Mouse (Mus musculus): ENCODE data around the gene OR5BS1P. TPM values are rescaled to one million over a fixed set of nuclear protein-coding genes. Genes with fewer than 3 reads are reported as not detected.
"Not testable (repeated sequence)": the region's sequence is repeated elsewhere in the genome, so short reads cannot be mapped to it uniquely, and the experiment has no call there.

OR5BS1P gene
- not detected in 2 replicates for polyA plus RNA-seq (2015; fragmentation: Nextera tagmentation; extraction: Ambion mirVana)

GRCm38 (mm10) chr15:98469596-98469995 is at the start of gene OR5BS1P:
OR5BS1P (plus strand) TSS chr15:98469896.
- H3K27ac ChIP-seq, result no peak within 1 kb of the TSS
- H3K4me1 ChIP-seq (replicated peaks), result no peaks in the 10 kb centered on the region
- no peak for ATAC-seq
- WGBS, result 88% methylated on average over 4 of the region's 4 CpGs
- H3K4me2 ChIP-seq (replicated peaks), result no peak within 1 kb of the TSS
- H3K36me3 ChIP-seq, result no peaks in the 10 kb centered on the region
- no peak within 1 kb of the TSS for H3K4me3 ChIP-seq (replicated peaks)
- no peak within 1 kb of the TSS for H3K9ac ChIP-seq (replicated peaks)
- H3K9me3 ChIP-seq, result 0 out of 2 replicates have a peak, but pooled peaks cover 2% of the 10 kb centered on the region
- no peaks in the 10 kb centered on the region for H3K27me3 ChIP-seq

DNA sequence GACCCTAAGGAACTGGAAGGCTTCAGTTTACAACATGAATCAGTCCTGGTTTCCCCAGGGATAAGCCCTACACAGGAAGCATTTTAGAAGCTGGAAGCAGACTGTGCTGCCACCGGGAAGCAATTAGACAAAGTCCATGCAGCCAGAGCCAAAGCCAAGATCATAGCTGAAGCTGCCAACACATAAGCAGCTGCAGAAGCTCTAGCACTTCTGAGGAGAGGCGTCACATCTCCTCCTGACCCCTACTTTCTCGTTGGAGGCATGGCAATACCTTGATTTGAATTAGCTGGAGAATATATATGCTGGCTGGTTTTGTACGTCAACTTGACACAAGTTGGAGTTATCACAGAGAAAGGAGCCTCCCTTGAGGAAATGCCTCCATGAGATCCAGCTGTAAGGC is 48.8 kb upstream of the OR5BS1P start:
- Histone ChIP-seq H3K4me2 (replicated peaks) (no peak overlapping the region), H3K4me3 (replicated peaks) (no peak overlapping the region), H3K9ac (replicated peaks) (no peak overlapping the region), H3K36me3 (no peaks in the 10 kb centered on the region), H3K9me3 (no peaks in the 10 kb centered on the region), H3K27me3 (no peaks in the 10 kb centered on the region), H3K27ac (no peak overlapping the region), H3K4me1 (replicated peaks) (peaks cover 14% of the 10 kb centered on the region)
- no peak for ATAC-seq
- WGBS, result 83% methylated on average over 4 of the region's 4 CpGs

DNA sequence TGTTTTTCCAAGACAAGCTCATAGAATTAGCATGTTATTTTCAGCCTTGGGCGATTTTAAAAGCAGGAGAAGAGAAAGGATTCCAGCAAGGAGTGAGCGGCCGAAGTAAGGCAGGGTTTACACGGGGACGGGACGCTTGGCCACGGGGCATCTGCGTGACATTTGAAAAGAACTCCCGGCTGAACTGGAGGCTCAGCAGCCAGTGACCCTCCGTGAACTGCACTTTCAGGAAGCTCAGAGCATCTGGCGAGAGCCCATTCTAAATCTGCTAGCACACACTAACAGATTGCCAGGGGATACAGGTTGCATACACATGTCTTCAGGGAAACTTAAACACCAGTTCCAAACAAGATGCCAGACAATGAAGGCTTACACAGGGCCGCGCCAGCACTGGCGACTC is 45.4 kb upstream of the OR5BS1P start:
- Histone ChIP-seq H3K27me3 (no peaks in the 10 kb centered on the region), H3K4me3 (replicated peaks) (no peak overlapping the region), H3K4me1 (replicated peaks) (peaks cover 14% of the 10 kb centered on the region), H3K9ac (replicated peaks) (no peak overlapping the region), H3K4me2 (replicated peaks) (no peak overlapping the region), H3K36me3 (no peaks in the 10 kb centered on the region), H3K27ac (no peak overlapping the region), H3K9me3 (no peaks in the 10 kb centered on the region)
- no peak for ATAC-seq
- WGBS, result 60% methylated on average over 14 of the region's 14 CpGs

DNA sequence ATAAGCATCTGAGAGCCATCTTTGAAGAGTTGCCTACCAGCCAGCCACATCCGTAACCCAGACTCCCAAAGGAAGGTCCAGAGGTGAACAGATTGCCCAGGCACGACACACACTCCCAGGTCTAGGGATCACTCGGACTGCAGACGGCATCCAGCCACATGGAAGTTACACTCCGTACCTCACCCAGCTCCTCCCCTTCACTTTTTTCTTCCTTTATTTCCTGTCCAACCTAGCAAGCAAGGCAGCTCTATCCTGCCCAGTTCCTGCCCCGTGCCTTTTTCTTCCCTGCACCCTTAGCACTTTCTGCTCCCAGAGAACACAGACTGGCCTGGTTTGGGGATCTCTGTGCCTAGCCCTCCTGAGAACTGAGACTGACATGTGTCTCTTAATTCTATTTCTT is 44.9 kb upstream of the OR5BS1P start:
- H3K4me2 ChIP-seq (replicated peaks), result no peak overlapping the region
- H3K4me3 ChIP-seq (replicated peaks), result no peak overlapping the region
- 65% methylated on average over 6 of the region's 6 CpGs for WGBS
- no peak overlapping the region for H3K9ac ChIP-seq (replicated peaks)
- no peaks in the 10 kb centered on the region for H3K27me3 ChIP-seq
- peaks cover 14% of the 10 kb centered on the region for H3K4me1 ChIP-seq (replicated peaks)
- no peak for ATAC-seq
- H3K36me3 ChIP-seq, result no peaks in the 10 kb centered on the region
- no peak overlapping the region for H3K27ac ChIP-seq
- no peaks in the 10 kb centered on the region for H3K9me3 ChIP-seq

- Histone ChIP-seq H3K4me3 (replicated peaks) (no peak overlapping the region), H3K27me3 (no peaks in the 10 kb centered on the region), H3K9ac (replicated peaks) (no peak overlapping the region), H3K9me3 (no peaks in the 10 kb centered on the region), H3K36me3 (no peaks in the 10 kb centered on the region), H3K4me1 (replicated peaks) (peaks cover 14% of the 10 kb centered on the region), H3K27ac (no peak overlapping the region), H3K4me2 (replicated peaks) (no peak overlapping the region)
- WGBS, result 90% methylated on average over 7 of the region's 7 CpGs
- no peak for ATAC-seq
These were observed 44.5 kb upstream of the OR5BS1P start for GRCm38 (mm10) chr15:98425188-98425587.

DNA sequence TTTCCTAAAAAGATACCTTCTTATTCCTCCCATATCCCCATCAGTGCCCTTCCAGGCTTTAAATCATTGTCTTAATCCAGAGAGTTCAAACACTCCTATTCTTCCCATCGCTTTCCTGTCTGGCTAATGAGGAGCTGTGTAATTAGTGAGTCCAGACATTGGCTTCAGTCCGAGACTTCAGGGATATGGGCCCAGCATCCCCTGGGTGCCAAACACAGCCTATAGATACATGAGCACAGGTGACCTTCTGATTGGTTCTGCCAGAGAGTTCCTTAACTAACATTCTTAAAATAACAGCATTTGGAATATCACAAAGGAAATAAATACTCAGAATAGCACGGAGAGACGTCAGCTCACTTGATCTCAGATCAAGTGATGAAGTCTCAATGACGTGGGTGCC is 38.8 kb upstream of the OR5BS1P start, which contains the start of gene Olfr282:
TSS of gene Olfr282 (plus strand) at position 301 of the 400 bp plus-strand sequence.
- H3K27ac ChIP-seq; H3K4me1 ChIP-seq (replicated peaks); H3K4me2 ChIP-seq (replicated peaks); H3K9ac ChIP-seq (replicated peaks); H3K9me3 ChIP-seq; H3K4me3 ChIP-seq (replicated peaks); ATAC-seq; H3K27me3 ChIP-seq; H3K36me3 ChIP-seq: not testable (repeated sequence)
- 82% methylated on average over 5 of the region's 5 CpGs for WGBS

DNA sequence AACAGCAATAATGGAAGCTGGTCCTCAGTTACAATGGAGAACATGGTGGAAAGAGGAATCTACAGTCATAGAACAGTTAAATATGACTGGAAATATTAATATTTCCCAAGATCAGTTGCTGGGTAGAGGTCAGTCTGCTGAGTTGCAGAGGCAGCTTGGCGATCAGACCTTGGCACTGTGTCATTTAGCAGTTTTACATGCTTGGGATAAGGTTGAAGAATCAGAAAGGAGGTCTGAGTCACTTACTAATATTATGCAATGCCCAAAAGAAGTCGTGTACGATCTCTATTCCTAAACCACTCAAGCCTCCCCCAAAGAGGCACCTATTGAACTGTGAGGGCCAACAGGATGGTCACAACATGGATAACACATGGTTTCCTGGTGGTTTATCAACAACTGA is 25.1 kb upstream of the OR5BS1P start:
- H3K36me3 ChIP-seq, result no peaks in the 10 kb centered on the region
- H3K27me3 ChIP-seq, result no peaks in the 10 kb centered on the region
- H3K4me1 ChIP-seq (replicated peaks), result no peaks in the 10 kb centered on the region
- no peak overlapping the region for H3K9ac ChIP-seq (replicated peaks)
- H3K4me3 ChIP-seq (replicated peaks), result no peak overlapping the region
- H3K27ac ChIP-seq, result no peak overlapping the region
- no peak overlapping the region for H3K4me2 ChIP-seq (replicated peaks)
- no peaks in the 10 kb centered on the region for H3K9me3 ChIP-seq
- 89% methylated on average over 3 of the region's 3 CpGs for WGBS
- ATAC-seq, result no peak

DNA sequence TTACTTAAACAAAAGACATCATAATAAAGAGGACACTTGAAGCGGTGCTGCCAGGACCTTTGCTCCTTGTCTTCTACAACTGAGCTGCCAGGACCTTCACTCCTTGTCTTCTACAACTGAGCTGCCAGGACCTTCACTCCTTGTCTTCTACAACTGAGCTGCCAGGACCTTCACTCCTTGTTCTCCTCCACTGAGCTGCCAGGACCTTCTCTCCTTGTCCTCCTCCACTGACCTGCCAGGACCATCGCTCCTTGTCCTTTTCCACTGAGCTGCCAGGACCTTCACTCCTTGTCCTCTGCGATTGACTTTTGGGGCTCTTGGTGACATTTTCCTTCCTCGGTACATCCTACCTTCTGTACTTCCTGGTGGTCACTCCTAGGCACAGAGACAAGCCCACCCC is 21.2 kb upstream of the OR5BS1P start:
- WGBS, result 62% methylated on average over 4 of the region's 4 CpGs

DNA sequence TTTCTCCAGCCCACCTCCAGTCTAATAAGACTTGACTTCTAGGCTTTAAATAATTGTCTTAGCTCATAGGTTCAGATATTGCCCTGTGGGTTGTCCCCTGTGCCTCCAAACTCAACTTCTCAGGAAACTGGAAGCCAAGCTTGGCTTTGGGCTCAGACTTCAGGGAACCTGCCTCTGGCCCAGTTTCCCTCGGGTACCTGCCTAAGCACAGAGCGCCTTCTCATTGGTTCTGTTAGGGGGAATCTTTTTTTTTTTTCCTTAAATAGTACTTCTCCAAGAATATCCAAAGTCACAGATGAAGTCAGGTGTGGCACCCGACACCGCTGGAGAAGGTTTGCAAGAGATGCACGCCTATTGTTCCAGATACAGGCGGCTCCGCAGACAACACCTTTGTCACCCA is 17.4 kb upstream of the OR5BS1P start, which contains the start of gene Olfr281:
TSS of gene Olfr281 (plus strand) at position 301 of the 400 bp plus-strand sequence.
- Histone ChIP-seq H3K4me2 (replicated peaks) (no peak within 1 kb of the TSS), H3K9ac (replicated peaks) (no peak within 1 kb of the TSS), H3K4me3 (replicated peaks) (no peak within 1 kb of the TSS), H3K27ac (no peak within 1 kb of the TSS), H3K36me3 (no peaks in the 10 kb centered on the region), H3K9me3 (no peaks in the 10 kb centered on the region), H3K4me1 (replicated peaks) (no peaks in the 10 kb centered on the region), H3K27me3 (no peaks in the 10 kb centered on the region)
- no peak for ATAC-seq
- 88% methylated on average over 7 of the region's 7 CpGs for WGBS

More for the DNA sequence above, 21.2 kb upstream of the OR5BS1P start:
- no peak overlapping the region for H3K27ac ChIP-seq
- H3K9me3 ChIP-seq, result no peaks in the 10 kb centered on the region
- no peaks in the 10 kb centered on the region for H3K27me3 ChIP-seq
- H3K9ac ChIP-seq (replicated peaks), result no peak overlapping the region
- ATAC-seq, result no peak
- no peaks in the 10 kb centered on the region for H3K4me1 ChIP-seq (replicated peaks)
- no peak overlapping the region for H3K4me2 ChIP-seq (replicated peaks)
- no peak overlapping the region for H3K4me3 ChIP-seq (replicated peaks)
- no peaks in the 10 kb centered on the region for H3K36me3 ChIP-seq

DNA sequence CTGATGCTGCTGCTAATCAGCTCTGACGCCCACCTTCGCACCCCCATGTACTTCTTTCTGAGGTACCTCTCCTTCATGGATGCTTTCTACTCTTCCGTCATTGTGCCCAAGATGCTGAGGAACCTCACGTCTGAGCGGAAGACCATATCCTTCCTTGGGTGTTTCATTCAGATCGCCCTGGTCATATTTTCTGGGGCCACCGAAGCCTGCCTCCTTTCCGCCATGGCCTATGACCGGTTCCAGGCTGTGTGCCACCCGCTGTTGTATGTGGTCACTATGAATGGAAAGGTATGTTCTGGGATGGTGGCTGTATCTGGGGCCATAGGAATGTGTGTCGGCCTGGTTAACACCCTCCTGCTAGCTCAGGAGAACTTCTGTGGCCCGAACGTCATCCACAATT is 1.8 kb downstream of the OR5BS1P start:
- Histone ChIP-seq H3K27me3 (no peaks in the 10 kb centered on the region), H3K4me1 (replicated peaks) (no peaks in the 10 kb centered on the region), H3K36me3 (no peaks in the 10 kb centered on the region), H3K9ac (replicated peaks) (no peak overlapping the region), H3K9me3 (0 out of 2 replicates have a peak, but pooled peaks cover 2% of the 10 kb centered on the region), H3K27ac (no peak overlapping the region), H3K4me3 (replicated peaks) (no peak overlapping the region), H3K4me2 (replicated peaks) (no peak overlapping the region)
- 92% methylated on average over 13 of the region's 13 CpGs for WGBS
- ATAC-seq, result no peak

- no peaks in the 10 kb centered on the region for H3K9me3 ChIP-seq
- no peak overlapping the region for H3K4me2 ChIP-seq (replicated peaks)
- H3K4me1 ChIP-seq (replicated peaks), result no peaks in the 10 kb centered on the region
- 77% methylated on average over 10 of the region's 10 CpGs for WGBS
- H3K4me3 ChIP-seq (replicated peaks), result no peak overlapping the region
- H3K27me3 ChIP-seq, result no peaks in the 10 kb centered on the region
- no peak overlapping the region for H3K27ac ChIP-seq
- no peaks in the 10 kb centered on the region for H3K36me3 ChIP-seq
- no peak for ATAC-seq
- H3K9ac ChIP-seq (replicated peaks), result no peak overlapping the region
These were observed 5.3 kb downstream of the OR5BS1P start for GRCm38 (mm10) chr15:98474958-98475357.

DNA sequence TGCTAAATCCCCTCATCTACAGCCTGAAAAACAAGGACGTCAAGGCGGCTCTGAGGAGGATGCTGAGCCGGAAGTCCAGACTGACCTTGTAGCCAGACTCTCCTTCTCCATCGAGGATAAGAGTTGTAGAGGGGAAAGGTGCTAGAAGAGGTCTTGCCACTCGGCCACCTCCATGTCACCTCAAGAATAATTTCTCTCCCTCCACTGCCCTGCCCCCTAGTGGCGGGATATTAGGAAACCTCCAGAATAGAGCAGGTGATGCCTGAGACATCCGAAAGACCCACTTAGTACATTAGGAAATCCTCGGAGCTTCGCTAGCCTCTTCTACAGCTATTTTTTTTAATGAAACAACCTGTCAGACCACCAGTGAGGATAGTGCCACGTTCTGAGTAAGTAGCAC is 5.7 kb downstream of the OR5BS1P start:
- no peak for ATAC-seq
- no peaks in the 10 kb centered on the region for H3K27me3 ChIP-seq
- 53% methylated on average over 10 of the region's 10 CpGs for WGBS
- H3K27ac ChIP-seq, result no peak overlapping the region
- H3K4me2 ChIP-seq (replicated peaks), result no peak overlapping the region
- H3K36me3 ChIP-seq, result no peaks in the 10 kb centered on the region
- H3K4me3 ChIP-seq (replicated peaks), result no peak overlapping the region
- no peaks in the 10 kb centered on the region for H3K4me1 ChIP-seq (replicated peaks)
- H3K9me3 ChIP-seq, result no peaks in the 10 kb centered on the region
- no peak overlapping the region for H3K9ac ChIP-seq (replicated peaks)

GRCm38 (mm10) chr15:98476281-98476680 is 6.6 kb downstream of the OR5BS1P start:
- no peaks in the 10 kb centered on the region for H3K27me3 ChIP-seq
- H3K36me3 ChIP-seq, result no peaks in the 10 kb centered on the region
- no peak overlapping the region for H3K9ac ChIP-seq (replicated peaks)
- 79% methylated on average over 5 of the region's 5 CpGs for WGBS
- no peaks in the 10 kb centered on the region for H3K4me1 ChIP-seq (replicated peaks)
- ATAC-seq, result no peak
- no peaks in the 10 kb centered on the region for H3K9me3 ChIP-seq
- H3K4me2 ChIP-seq (replicated peaks), result no peak overlapping the region
- no peak overlapping the region for H3K4me3 ChIP-seq (replicated peaks)
- H3K27ac ChIP-seq, result no peak overlapping the region

Data from midbrain, embryonic 13.5 days (tissue).